Mouse (Mus musculus): ENCODE measurements at regions not wholly inside any gene's neighbourhood (a gene's known extent, or its start where the extent isn't known, plus 50 kb on each side); places are given as distances from the start of the nearest gene placed in this dataset.

DNA sequence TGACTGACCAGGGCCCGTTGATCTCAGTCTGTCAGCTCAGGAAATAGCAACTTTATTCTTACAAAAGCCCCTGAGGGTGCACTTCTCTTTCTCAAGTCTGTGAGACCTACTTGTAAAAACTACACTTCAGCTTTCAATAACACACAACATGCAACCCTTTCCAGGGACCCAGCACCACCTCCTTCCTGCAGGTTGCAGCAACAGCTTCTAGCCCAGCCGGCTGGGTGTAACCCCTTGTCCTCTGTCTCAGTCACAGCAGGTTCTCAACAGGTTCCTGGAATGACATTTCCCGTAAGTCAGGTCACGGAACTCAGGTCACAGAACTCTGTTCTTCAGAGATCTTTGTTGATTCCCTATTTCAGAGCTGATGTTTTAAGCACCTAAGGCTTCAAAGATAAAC, 558.5 kb upstream of the Camk1g start:
- no peak for DNase-seq

DNA sequence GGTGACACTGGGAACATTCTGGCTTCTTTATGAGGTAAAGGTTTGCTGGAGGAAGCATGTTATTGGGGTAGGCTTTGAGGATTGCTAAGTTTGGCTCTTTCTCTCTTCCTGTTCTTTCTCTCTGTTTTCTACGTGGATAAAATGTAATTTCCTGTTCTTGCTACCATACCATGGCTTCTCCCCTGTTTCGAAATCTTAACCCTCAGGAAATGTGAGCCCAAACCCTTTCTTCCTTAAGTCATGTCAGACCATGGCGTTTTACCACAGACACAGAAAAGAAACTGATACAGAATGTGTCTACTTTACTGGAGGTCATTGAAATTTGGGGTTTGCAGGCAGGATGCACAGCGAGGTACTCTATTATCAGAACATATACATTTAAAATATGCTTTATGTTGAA, 552.7 kb upstream of the Camk1g start:
- DNase-seq = no peak

DNA sequence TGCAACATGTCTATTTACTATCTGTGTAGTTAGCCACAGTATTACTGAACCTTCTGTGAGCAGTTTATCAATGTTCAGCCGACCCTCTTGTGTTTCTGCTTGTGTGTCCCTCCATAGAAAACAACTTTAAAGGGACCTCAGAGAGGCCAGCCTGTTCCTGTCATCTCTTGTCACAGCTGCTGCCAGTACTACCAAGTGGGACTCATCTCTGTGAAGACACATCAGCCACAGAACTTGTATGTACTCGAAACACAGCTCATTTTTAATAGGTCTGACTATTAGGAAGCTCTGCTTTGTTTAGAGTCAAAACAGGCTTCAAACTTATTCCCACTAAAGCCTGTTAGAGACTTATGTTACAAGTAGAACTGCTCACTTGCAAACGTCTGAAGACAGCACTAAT, 549.1 kb upstream of the Camk1g start:
- DNase-seq = no peak

DNA sequence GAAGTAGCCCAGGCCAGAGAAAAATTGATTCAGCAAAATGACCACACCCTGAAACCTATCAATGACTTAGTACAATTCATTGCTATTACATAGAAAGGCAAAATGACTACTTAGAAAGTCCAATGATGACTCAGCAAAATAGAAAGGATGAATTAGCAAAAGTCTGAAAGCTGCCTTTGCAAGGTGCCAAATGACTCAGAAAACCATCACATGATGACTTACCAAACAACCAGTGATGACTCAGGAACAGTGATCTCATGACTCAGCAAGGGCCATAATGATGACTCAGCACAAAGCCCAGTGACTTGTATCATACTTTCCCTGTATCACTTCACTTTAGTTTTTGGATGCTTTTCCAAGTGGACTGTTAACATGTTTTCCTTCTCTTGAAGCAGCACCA, 535.6 kb upstream of the Camk1g start:
- DNase-seq = no peak

DNA sequence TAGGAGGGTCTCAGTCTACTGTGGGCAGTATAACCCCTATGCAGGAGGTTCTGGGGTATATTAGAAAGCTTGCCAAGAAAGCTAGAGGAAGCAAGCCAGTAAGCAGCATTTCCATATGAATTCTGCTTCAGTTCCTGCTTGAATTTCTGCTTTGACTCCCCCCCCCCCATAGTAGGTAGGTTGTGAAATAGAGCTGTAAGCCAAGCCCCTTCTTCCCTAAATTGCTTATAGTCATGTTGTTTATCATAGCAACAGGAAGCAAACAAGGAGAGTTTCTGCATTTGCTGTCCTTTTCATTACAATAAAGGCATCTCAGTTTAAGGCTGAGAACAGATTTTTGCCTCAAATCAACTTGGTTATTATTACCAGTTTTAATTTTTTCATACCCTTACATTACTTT, 524.0 kb upstream of the Camk1g start:
- no peak for DNase-seq

DNA sequence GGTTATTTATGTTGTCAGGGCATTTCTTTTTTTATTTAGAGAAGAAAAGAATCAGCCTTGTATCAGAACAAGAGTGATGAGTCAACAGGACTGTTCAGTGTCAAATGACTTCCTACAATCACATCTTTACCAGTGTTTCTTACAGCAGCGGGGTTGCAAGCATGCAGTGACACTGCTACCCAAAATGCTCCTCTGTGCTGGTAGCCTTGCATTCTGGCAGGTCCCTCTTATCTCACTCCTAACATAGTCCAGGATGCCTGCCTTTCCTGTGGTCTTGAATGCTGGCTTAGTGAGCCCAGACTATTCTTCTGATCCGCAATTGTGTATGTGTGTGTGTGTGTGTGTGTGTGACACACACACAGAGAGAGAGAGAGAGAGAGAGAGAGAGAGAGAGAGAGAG, 506.4 kb upstream of the Camk1g start:
- DNase-seq = no peak

DNA sequence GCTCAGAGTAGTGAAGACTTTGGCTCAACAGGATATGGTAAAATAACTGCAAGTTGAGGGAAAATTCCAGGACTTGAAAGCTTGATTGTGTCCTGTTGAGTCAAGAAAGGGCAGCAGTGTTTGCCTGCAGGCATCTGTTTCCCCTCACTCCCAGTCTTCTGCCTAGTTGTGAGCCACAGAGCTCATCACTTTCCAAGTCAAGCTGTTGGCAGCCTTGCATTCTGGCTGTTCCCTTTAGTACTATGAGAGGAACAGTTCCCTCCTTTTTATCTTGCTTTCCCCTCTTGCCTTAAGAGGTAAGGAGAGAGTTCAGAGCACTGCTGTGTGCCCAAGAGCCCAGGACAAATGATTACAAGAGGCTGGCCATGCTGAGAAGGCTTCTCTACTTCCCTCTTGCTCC, 506.0 kb upstream of the Camk1g start:
- DNase-seq = no peak

DNA sequence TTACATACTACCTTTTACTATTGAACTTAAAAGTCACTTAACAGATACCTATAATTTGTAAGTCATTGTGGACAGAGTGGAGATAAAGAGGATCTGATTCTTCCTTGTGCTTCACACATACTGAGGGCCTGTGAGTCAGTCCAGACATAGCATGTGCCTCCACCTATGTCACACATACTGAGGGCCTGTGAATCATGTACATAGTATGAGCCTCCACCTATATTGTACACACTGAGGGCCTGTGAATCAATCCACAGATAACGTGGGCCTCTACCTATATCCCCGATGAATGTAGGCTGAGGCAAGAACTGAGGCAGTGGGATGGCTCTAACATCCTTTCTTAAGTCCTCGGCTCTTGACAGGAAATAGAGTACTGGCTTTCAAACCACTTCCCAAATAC, 505.2 kb upstream of the Camk1g start:
- no peak for DNase-seq

DNA sequence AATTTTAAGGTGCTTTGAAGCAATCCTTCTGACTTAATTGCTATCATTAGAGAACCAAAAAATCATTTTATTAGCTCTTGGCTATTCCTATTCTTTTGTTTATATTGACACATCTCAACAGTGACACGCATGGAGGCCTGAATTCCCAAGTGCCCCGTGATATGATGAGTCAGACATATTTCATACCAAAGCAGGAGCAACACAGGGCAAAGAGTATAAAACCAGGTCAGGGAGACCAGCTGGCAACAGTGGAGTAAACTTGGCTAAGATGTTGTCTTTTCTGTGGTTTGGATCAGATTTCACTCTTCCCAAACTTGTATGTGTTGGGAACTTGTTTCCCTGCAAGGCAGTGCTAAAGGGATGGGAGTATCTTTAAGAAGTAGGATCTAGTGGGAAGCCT, 500.6 kb upstream of the Camk1g start:
- no peak for DNase-seq

DNA sequence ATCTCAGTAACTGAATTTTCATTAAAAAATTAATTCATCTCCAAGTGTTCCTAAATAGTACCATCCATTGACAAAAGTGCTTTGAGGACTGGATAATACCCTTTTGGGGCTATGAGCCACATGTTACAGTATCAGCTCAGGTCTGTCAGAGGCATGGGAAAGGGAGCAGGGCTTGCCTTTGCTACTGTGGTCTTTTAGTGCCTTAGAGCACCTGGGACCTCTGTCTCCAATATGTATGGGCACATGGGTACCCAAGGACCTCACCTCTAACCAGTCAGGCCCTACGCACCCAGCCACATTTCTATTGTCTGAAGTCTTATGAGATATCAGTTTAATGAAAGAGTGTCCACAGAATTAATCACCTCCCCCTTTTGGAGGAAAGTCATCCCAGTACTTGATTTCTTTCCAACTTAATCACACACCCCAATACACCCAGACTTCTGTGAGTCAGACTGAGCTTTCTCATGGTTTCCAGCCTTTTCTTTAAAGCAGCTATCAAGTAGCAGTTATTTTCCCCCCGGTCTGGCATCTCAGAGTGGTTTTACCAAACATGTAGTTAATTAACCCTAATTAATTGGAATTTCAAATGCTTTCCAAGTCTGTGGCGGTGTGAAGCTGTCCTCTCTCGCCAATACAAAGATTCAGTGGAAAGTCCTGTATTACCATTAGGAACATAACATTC, 498.7 kb upstream of the Camk1g start:
- DNase-seq = no peak

DNA sequence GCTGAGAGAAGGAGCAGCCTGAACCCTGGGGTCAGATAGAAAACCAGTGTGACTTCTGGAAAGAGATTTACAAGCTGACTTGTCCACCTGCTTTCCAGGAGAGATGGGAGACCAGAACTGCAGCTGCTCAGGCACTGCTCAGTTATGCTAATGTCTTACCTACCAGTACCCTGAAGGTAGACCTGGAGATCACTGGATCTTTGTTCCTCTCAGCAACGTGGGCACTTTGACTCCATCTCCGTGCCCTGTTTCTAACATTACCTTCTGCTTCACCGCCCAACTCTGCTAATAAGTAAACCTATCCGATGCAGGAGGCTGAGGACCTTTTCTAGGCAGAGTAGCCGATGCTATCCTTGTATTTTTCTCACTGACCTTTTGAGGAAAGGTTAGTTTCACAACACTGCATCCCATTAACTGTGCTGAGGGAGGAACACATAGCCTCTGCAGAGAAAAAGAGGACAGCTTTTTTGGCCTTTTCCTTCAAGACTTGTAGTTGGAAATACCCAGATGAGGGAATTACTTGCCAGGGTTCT, 490.7 kb upstream of the Camk1g start:
- no peak for DNase-seq

DNA sequence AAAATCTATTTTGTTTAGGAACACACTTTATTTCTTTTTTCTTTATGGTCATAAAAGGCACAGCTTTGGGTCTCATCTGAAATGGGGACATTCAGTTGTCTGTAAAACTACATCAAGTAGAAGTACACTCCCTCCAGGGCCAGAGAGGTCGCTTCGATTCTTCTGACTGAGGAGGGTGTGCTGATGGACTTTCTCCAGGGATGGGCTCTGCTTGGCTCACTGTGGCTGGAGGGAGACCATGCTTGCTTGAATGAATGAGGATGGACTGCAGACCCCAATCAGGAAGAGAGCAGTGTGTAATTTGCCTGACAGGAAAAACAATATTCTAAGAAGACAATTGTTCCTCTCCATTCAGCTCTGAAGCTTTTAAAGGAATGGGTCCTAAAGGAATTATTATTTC, 490.3 kb upstream of the Camk1g start:
- DNase-seq = no peak

DNA sequence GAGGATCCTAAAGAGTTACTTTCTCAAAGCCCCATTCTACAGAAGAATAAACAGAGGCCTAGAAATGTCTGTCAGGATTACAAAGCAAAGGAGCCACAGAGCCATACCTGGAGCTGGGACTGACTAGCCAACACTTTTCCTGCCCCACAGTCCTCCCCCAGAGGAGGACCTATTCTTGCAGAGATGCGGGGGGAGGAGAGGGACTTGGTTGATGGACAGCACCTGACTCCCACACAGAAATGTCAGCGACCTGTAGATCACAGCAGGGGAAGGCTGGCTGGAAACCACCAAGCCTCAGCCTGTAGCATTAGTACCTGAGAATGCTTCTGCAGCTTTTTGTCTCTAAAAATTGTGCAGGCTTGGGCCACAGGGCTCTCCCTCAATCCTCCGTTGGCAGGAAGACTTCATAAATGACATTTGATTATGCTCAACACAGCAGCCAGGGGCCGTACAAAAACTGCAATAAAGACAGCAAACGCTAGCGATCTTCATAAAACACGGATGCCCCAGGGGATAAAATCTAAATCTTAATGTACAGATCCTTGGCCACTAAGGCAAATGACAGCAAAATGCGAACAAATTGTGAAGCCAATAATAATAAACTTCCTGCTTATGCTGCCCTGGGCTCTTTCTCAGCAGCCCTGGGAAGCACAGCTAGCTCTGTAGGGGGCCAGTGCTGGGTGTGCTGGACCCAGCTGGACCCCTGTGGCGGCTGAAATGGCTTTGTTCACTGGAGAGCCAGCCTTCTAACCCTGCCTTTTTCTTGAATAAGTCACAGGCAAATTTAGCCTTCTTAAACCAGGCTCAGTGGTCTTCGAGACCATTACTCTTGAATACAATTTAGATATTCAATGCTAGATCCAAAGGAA, 489.4 kb upstream of the Camk1g start:
- DNase-seq = peak; percentile 16

DNA sequence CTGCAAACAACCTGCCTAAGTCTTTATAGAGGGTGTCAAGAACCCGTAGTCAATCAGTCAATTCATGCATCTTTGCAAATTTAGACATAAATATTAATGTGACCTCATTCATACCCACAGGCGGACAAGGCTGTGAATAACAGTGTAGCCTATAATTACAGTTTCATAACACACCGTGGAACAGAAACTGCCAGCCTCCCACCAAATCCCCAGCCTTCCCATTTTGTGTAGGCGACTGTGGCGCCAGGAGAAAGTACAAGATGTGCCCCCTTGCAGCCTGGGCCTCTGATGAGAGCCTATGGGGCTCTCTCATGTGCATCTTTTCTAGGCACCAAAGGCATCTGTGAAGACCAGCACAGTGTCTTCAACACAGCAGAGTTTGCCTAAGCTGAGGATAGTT, 477.8 kb upstream of the Camk1g start:
- DNase-seq = no peak

DNA sequence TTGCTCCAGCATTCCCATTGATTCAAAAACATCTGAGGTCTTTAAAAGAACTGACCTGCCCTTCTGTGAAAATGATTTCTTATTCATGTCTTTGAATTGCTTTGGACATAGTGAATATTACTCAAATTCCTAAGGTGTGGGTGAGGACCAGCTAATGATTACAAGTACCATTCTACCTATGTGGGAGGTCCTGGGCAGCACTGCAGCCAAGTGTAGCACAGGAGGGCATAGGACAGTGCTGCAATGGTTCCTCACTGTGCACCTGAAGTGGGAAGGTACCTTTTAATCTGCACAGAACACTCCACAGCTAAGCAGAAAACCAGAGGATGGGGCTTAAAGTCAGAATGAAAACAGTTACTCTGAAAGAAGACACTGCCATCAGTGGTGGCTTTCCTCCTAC, 474.8 kb upstream of the Camk1g start:
- DNase-seq = no peak

DNA sequence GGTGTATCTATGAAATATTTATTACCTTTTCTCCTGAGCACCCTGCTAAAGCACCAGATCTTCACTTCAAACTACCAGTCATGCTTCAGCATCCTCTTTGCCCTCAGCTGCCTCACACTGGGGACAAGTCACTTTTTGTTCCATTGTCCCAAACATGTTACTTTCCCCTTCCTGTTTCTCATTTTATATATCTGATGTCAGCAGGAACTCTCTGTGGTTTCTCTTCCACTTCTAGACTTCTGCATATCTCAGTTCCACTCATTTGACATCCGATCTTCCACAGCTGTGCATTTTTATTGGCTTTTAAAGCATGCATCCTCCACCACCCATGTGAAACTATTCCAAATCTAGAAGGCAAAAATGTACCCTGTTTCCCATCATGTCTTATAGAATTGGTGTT, 474.4 kb upstream of the Camk1g start:
- no peak for DNase-seq

DNA sequence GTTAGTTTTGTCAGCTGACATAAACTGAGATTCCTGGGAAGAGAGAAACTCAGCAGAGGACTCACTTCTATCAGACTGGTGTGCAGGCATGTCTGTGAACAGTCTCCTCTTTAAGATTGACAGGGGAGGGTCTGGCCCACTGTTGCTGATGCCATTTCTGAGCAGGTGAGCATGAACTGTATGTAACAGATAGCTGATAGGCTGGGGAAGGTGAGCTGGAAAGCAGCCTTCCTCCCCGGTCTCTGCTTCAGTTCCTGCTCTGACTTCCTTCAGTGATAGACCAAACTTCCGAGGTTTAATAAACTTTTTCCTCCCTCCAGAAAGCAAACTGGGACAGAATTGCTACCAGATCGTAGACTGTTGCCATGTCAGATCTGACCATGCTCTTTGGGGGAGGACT, 430.9 kb upstream of the Camk1g start:
- no peak for DNase-seq

DNA sequence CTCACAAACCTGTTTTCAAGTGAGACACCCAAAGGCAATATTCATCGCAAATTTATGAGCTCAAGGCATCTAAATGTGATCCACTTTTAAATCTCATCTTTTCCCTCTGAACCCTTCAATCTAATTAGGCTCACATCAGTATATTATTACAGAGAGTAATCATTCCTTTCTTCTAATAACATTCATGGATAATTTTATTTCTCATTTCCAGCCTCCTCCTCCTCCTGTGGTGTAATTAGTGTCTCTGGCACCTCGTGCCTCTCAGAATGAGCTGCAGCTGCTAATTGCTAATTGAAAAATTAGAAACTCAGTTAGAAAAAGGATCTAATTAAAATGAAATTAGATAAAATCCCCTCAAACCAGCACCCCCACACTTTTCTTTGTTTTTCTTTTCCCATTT, 420.5 kb upstream of the Camk1g start:
- DNase-seq = no peak

DNA sequence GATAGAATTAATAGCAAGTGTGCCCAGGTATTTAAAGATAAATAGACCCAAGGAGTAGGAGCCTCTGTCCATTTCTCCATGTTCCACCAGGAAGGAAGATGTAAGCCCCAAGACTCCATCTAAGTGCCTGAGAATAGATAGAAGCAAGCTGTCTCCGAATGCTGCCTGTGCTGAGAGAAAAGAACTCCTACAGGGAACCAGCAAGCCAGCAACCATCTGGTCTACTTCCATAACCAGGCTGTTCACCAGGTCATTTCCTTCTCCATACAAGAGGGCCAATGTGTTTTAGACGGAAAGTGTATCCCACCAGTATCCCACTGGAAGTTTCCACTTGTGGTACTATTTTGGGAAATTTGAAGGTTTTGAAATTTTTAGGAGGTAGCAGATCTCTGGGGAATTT, 418.4 kb upstream of the Camk1g start:
- no peak for DNase-seq

DNA sequence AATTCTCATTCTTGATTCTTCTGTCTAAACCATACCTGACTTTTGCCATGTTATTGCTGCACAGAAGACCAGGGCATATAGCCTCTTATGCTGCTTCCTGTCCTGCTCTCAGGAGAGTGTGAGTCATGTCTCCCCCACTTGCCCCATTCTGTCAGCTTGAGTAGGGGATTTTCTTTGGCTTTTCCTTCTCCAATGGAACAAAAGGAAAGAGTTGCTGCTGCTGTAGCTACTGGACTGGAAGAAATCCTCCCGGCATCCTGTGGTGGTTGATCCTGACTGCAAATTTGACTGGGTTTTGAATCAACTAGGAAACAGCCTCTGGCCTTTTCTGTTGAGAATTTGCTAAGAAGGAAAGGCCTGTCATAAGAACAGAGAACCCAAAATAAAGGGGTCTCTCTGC, 417.3 kb upstream of the Camk1g start:
- peak; percentile 4 for DNase-seq

DNA sequence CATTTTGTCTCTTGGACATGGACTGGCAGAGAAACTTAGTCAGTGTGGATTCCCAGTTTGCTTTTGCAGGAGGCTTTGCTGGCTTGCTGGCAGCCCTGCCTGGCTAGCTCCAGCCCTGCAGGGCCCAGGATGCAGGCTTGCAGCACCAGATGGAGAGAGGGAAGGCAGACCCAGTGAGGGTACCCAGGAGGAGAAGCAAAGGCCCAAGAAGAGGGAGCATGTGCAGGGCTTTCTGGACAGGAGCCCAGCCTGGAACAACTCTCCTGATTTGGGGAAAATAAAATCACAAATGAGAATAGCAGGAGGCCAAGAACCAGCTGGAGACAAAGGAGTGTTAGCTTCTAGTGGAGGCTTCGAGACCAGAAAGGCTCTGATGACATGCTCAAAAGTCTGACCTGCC, 414.9 kb upstream of the Camk1g start:
- no peak for DNase-seq

DNA sequence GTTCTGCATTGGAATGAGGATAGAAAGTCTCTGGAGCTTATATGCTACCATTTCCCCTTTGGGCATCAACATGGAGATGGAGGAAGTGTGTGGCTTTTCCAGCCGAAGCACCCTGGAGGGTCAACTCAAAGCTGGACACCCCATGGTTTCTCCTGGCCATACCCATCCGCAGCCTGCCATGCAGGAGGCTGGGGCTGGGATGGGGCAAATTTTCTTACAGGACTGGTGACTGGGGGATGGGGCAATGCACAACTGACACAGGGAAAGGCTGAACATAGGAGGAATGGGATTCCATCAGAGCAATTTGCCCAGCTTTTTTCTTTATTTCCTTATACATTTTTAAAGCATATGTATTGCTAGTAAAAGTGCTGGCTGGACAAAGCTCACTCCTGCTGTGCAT, 414.4 kb upstream of the Camk1g start:
- DNase-seq = no peak

DNA sequence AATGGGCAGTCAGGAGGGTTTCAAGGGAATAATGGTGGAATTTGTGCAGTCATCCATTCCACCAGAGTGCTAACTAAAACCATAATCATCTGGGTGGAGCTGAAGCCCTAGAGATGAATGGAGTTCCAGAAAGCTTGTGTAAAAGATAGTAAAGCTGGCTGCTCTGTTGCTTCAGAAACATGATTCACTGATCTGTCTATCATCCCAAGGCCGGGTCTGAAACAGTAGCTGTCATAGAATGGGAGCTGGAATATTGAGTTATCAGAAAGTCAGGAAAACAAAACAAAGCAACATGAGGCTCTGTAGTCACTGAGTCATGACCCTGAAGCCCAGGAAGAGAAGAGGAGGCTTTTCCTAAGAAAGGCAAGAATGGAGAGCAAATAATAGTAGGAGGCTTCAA, 408.1 kb upstream of the Camk1g start:
- DNase-seq = no peak

DNA sequence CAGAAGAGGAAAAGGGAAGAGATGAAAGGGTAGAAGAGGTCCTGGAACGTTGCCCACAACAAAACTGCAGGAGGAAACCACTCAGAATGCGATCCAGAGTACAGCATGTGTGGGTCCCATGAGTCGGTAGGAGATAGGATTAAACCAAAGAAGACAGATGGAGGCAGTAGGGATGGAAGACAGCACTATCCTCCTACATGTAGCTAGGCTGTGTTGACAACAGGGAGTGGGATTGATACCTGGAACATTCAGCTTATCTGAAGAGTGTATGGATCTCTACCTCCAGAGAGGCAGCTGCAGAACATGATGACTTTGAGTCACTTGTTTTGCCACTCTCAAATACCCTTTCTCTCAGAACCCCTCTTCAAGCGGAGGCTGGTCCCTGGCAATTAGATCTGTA, 399.4 kb upstream of the Camk1g start:
- no peak for DNase-seq

DNA sequence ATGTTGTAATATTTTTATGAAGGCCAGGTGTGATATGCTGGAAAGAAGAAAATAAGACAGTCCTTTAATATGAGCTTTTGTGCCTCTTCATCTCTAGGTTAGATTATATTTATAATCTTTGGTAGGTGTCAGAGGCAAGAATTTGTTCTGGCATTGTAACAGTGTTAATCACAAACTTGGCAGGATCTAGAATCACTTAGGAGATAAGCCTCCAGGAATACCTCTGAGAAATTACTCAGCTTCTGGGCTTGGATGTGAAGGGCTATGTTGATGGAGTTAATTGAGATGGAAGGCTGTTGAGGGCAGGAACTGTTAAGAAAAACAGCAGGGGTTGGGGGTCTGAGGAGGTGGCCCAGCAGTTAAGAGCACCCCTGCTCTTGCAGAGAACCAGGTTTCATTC, 394.0 kb upstream of the Camk1g start:
- no peak for DNase-seq

Measured in embryo, embryonic 11 days (tissue).